Mouse (Mus musculus) heart, postnatal 25 days (tissue): ENCODE results near the gene Adamtsl1. TPM values are rescaled to one million over a fixed set of nuclear protein-coding genes. Genes with fewer than 3 reads are reported as not detected.

ENCODE experiments used
- DNase-seq: peaks from one replicate; pipeline ENCODE4 v3.0.0; 2022; ENCODE audit warnings: low spot score
- intact Hi-C: fragments of 180-260 bp; cut with DNase I; formaldehyde crosslinking; loops from one replicate; pipeline ENCODE4 v1.15.1; 2025
- total RNA-seq, 2 experiments: library from RNA; stranded (reverse); gene quantifications; 2 replicates each; pipeline ENCODE4 v1.2.3; 2021

Gene Adamtsl1
- total RNA-seq, 2 experiments from 2014 or later: 2.3 to 3.4 TPM

DNA sequence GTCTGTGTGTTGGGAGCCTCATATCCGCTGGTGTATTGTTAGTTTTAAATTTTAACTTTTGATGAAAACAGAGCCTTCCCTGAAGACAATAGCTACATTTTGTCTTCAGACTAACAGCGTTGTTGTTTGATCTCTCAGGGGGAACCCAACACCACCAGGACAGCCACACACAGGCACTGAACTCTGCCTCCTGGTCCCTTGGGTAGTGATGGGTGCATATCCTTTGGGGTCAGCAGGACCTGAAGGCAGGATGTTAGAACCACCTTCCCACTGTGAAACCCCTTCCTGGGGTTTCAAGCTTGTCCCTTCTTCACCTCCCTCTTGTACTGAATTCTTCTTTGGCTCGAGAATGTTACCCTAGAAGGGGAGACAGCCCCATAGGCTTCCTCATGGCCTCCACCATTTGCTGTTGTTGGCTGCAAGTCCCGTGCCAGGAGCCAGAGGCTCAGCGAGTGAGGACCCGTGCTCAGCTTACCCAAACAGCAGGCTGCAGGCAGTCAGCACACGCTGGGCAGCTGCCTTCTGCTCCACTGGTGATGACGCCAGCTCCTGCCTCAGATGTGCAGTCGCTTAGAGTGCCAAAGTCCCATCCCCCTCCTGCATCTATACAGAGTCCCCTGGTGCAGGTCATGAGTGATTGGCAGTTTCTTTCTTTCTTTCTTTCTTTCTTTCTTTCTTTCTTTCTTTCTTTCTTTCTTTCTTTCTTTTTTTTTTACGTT, 506.6 kb downstream of the Adamtsl1 start:
- DNase-seq: no peak
- intact Hi-C loops: loop anchor here (10.0 kb wide), 1 partner anchor 534 kb away; the partner anchor contains the start of gene Saxo1

DNA sequence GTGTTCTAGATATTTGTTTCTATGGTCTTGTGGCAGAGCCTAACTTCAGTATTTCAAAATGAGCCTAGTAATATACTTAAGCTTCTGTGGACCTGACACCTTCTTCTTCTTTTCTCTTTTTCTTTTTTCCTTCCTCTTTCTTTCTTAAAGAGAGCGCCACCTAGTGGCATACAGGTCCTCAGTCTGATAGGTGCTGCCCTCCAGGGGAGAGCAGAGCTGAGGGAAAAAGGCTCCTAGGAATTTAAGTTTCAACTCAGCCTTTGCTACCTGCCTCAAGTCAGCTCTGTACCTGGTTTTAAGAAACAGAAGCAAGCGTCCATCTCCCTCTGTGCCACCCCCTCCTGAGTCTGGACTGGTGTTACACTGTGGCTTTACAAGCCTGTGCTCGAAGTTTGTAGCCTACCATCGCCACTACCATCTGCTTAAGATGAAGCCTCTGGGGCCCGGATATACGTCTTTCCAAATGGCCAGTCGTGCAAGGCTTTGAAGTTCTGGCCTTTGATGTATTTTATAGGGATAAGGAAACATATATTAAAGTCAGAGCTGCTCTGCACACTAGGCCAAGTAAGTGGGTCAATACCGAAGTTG, 510.7 kb downstream of the Adamtsl1 start:
- no peak for DNase-seq
- intact Hi-C loops: loop anchor here (2.0 to 10.0 kb wide), 2 partner anchors 194 to 530 kb away; partner anchors contain the start of gene Saxo1

DNA sequence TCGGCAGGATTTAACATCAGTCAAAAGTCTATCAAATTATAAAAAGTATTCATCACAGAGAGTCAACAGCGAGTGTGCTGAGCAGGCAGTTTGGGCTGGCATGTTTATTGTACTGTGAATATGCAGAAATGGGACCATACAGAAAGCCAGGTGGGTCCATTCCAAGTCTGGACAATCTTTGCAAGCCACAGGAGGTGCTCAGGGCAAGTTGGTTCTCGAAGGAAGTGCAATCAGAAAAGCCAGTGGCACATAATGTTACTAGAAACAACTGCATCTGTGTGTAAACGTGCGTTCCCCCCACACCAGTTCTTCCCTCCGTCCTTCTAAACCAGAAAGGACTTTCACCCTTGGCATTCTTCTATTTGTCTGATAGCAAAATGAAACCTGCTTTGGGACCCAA, 515.5 kb downstream of the Adamtsl1 start:
- intact Hi-C loops: loop anchor here (10.0 kb wide), 1 partner anchor 525 kb away; the partner anchor contains the start of gene Saxo1

DNA sequence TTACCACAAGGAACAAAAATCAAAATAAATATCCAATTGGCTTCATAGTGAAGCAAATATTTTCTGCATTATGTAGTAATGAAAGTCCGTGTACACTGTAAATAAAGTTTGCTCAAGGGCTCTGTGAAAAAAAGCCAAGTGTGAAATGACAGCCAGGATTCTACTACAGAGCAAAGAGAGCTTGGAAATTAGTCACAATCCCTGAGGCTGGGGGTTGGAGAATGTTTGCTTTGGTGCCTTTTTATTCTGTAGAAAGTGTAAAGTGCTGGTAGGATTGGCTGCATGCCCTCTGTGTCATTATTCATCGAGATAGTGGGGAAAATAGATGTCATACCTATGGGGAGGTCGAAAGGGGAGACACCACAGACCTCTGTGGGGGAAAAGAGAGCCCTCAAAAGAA, 516.2 kb downstream of the Adamtsl1 start:
- DNase-seq: no peak
- intact Hi-C loops: no loop called here

More for the DNA sequence above, 515.5 kb downstream of the Adamtsl1 start:
- no peak for DNase-seq

DNA sequence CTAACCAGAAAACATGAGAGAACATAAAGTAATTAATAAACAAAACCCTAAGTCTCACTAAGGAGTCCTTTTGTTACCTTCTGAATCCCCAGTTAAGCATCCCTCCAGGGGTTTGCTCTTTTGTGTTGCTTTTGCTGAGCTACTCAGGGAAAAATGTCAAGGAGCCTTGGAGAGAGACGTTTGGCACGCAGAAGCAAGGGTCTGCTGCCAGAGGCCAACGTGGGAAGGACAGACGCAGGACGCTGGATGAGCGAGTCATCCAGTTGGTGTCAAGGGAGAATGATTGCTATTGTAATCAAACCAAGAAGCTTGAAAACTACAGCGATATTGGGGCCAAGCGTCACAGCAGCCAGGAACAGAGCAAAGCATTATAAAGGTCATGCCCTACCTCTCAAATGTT, 517.1 kb downstream of the Adamtsl1 start:
- peak; percentile 11 for DNase-seq

DNA sequence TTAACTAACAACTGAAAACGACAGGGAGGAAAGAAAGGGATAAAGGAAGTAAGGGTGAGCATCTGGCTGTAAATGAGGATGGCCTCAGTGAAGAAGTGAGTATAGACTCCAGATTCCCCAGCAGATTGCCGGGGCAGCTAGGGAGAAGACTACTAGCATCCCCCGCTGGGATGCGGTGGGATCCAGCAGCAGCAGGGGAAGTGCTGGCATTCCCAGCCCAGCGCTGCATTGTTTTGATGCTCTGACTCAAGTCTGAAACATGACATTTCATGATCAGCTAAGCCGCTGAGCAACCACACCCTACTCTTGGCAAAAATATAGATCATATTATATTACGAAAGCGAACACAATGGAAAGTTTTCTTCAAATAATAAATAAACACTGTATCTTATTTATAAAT, 526.9 kb downstream of the Adamtsl1 start:
- intact Hi-C loops: loop anchor here (10.0 kb wide), 1 partner anchor 504 kb away; no protein-coding TSS in a partner anchor
- no peak for DNase-seq

More for the DNA sequence above, 517.1 kb downstream of the Adamtsl1 start:
- intact Hi-C loops: no loop called here

DNA sequence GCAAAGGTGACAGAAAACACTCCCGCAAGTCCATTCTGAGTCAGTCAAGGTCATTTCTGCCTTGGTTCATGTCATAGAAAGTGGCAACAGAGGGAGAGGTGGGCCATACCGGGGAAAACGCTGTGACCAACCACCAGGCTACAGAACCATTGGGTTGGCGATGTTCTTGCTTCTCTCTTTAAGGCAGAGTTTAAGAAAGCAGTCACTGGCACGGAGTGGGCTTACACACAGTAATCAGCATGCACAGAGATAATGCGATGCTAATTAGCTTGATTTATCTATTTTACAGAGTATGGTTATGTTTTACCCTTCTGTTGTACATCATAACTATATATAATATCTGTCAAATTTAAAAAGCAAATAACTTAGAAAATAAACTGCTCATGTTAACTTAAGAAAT, 531.5 kb downstream of the Adamtsl1 start:
- DNase-seq: no peak
- intact Hi-C loops: loop anchor here (5.0 to 10.0 kb wide), 2 partner anchors 437 to 499 kb away; no protein-coding TSS in a partner anchor

DNA sequence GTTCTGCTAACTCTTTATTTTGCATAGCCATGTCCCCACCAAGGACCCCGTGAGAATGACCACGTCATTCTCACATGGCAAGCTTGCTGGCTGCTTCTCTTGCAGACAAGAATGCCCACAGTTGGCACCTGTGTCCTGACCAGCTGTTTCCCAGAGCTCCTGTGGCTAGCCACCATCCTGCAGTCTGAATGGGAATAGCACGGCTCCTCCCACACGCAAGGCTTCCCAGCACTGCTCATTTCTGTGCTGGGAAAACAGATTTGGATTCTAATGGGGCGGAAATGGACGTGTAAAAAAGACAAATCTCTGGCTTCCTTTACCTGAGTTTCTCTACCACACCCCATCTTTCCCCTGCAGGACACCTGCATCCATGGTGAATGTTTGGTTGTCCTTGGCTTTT, 531.9 kb downstream of the Adamtsl1 start:
- no peak for DNase-seq
- intact Hi-C loops: loop anchor here (5.0 to 10.0 kb wide), 2 partner anchors 436 to 499 kb away; no protein-coding TSS in a partner anchor

DNA sequence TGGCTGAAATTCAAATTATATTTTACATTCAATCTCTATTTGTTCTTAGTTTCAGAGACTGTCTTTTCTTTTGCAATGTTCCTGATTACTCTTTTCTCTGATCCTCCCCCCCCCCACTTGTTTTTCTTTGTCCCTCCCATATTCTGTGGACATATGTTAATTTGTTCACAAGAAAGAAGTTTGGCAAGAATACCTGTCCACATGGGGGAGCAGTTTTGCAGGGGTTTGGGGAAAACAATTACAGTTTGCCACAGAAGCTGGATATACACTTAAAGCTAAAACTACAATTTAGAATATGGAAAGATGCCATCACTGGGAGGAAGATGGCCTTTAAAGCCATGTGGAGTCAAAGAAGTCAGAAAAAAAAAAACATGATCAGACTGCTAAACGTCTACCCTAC, 532.9 kb downstream of the Adamtsl1 start:
- intact Hi-C loops: loop anchor here (5.0 to 10.0 kb wide), 2 partner anchors 435 to 498 kb away; no protein-coding TSS in a partner anchor
- no peak for DNase-seq

DNA sequence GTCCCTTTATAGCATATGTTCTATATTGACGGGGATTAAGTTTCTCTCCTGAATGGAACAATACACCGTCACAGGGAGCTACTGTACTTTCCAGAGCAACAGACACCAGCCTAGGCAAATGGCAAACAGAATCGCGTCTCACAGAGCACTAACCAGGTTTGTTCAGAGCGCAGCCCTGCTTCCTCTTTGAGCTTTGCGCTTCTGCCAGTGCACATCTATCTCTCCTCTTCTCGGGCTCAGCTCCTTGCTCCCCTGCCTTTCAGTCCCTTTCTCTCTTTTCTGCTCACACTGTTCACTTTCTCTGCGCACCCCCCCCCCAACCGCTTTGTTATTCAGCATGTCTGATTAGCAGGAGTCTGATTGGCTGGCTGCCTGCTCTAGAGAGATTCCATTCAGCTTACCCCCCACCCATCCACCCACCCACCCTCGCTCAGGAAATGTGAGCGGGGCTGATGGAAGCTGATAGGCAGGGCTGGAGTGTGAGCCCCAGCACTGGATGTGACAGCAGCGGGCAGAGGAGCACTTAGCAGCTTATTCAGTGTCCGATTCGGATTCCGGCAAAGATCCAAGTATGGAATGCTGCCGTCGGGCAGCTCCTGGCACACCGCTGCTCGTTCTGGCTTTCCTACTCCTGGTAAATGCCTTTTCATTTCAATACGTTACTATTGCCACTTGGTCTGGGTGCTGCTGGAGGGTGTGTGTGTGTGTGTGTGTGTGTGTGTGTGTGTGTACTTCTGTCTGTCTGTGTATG, 539.7 kb downstream of the Adamtsl1 start:
- intact Hi-C loops: no loop called here
- no peak for DNase-seq

DNA sequence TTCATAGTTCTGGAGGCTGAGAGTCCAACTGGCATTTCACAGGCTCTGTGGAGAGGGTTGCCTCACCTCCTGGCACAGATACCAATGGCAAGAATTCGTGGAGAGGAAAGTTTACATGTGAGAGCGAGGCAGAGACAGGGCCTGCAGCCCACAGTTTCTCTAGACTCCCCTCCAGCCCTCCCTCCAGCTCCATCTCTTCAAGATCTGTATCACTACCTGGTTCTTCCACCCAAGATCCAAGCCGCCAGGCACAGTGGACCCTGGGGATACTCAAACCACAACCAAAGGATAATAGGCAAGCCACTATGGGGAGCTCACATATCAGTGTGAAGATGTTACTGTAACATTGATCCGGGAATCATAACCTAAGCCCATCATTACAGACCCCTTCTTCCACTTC, 546.6 kb downstream of the Adamtsl1 start:
- intact Hi-C loops: no loop called here
- DNase-seq: no peak

DNA sequence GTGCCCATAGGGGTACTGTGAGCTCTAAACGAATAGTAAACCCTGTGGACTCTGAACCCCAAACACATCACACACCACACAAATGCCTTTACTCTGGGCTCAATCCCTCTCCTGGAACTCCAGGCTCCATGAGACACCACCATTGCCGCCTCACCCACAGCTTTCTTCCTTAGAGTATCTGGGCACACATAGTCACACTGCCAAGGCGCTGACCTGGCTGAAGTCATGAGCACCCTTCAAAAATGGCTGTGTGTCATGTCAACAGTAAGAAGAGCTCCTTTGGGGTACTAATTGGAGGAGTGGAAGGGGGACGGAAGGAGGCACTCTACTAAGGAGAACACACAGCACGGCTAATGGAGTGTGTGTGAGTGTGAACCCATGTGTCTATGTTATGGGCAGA, 554.4 kb downstream of the Adamtsl1 start:
- intact Hi-C loops: no loop called here
- DNase-seq: no peak

DNA sequence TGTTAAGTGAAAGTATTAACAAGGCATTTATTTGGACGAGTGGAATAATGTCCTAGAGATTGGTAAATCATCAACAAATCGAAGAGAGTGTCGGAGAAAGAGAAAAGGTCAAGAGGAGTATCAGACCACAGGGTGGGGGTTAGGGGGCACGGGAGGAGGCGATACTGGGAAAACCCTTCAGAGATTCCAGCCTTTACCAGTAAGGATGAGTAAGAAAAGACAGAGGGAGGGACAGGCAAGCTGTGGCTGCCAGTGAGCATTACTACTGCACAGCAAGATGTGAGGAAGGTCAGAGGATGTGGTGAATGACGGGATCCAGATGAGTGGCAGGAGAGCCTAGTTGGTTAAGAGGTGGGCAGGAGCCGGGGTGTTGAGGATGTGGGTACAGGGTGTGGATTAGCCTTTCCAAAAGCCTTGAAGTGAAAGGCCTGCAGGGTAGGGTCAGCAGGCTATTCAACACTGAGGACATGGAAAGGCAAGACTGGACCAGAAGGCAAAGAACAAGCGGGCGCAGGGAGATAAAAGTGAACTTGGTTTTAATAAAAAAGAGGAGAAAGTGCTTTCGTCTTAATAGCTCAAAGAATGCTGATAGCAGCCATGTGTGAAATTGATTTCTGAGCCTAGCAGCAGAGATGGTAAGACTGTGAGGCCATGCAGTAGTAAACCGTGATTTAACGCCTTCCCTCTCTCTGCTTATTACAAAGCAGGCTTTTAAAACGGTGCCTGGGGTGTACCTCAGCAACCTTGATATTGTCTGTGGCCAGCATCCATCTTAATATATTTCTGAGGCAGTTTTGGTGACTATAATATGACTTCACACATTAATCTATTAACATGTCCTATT, 555.1 kb downstream of the Adamtsl1 start:
- no peak for DNase-seq
- intact Hi-C loops: no loop called here

DNA sequence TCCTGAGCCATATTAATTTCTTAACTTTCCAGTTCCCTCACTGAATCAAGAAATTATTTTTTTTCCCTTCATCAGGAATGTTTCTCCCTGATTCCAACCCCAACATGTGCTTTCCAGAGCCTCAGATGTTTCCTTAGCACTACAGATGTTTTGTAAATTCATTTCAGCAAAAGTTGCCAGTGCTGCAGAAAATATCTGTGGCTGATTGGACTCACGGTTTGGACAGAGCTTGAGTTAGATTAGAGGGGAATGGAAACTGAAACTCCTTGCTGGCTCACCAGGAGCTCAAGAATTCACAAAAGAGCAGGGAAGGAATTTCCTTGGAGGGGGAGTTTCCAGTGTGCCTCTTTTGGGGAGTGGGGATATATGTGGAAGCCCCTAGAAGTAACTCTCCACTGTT, 560.9 kb downstream of the Adamtsl1 start:
- intact Hi-C loops: no loop called here
- DNase-seq: no peak

DNA sequence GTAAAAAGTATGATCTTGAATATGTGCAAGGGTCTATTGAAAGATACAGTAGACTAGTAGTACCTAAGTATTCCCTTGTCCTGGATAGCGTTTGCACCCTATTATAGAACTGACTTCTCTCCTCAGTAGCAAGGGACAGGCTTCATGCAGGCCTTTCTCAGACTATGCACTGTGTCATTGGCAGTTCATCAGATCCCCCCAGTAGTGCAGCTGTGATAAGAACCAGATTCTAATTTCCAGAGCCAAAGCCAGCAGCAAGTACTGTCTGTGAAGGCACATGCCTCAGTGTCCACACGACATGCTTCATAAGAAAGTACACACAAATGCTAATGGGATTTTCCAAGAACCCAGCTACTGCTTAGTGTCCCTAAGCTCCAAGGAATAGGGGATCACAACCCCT, 563.4 kb downstream of the Adamtsl1 start:
- intact Hi-C loops: no loop called here
- no peak for DNase-seq

DNA sequence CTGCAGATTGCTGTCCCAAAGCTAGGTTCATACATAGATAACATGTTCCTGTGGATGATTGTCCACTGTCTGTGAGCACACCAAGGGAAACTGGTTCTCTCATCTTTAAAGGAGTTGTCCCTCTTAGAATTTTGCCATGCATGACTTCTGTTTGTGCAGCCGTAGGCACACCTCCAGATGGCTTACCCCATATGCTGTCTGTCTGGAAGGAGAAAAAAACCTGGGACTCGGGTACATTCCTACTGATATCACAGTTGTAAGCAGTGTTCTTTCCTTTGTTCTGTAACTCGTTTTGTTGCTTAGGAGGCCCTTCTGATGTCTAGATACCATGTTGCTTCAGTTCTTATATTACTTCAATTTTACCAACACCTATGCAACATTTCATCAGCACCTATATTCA, 563.9 kb downstream of the Adamtsl1 start:
- DNase-seq: no peak
- intact Hi-C loops: no loop called here

DNA sequence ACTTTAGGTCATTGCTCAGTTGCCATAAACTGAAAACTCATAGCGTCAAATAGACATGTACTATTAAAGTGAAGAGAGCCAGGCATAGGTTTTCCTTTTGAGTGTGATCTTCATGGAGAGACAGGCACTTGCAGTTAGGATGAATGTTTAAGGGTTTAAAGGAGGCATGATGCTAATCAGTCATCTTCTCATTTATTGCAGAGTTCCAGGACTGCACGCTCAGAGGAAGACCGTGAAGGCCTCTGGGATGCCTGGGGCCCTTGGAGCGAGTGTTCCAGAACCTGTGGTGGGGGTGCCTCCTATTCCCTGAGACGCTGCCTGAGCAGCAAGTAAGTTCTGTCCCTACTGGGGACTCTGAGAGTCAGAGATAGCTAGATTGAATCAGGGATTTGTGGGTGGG, 573.5 kb downstream of the Adamtsl1 start:
- intact Hi-C loops: no loop called here
- no peak for DNase-seq

DNA sequence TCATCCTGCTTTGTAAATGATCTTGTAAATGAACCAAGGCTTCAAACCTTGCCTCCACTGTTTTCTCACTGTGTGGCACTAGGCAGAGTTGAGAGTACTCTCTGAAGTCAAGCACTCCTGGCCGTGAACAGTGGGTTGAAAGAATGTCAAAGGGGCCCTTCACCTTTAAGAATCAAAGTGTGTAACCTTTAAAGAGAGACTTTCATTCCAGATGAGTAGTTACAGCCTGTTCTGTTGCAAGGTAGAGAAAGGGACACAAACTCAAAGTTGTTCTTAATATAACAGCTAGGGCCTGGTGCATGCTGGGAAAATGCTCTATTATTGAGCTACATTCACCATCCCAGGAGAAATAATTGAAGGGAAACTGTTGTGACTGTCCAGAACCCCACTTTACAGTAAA, 589.2 kb downstream of the Adamtsl1 start:
- intact Hi-C loops: no loop called here
- DNase-seq: no peak

DNA sequence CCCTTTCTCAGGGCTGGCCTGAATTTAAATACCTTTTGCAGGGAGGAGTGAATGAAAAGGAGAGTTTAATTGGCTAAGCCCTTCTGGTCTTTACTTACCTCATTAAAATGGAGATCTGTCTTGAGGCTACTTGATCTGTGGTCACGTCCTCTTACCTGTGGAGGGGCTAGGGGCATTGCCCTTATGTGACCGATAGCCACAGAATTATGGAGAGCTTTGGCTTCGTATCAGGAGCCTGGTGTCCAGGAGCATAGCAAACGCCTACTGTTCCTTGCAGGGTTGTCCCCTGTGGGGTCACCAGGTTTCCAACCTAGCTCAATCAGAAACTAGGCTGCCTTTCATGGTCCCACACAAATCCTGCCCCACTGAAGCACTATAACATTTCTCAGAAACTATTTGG, 594.4 kb downstream of the Adamtsl1 start:
- intact Hi-C loops: no loop called here
- no peak for DNase-seq

DNA sequence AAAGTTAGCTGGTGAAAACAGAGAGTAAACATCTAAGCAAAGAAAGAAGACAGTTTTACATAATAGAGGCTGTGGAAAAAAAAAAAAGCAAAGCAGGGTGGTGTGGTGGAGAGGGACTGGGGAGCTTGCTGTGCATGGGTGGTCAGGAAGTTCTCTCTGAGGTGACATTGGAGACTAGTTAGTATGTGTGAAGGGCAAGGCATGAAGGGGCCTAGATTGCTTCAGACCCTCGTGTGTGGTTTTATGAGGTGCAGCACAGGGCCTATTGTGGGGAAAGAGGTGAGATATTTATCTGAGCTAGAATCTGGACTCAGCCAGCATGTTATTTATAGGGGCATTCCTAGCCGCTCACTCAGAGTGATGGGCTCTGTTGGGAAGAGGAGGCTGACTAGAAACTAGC, 605.1 kb downstream of the Adamtsl1 start:
- intact Hi-C loops: no loop called here
- no peak for DNase-seq
